Mouse (Mus musculus) adrenal gland, adult (tissue): ENCODE data around the gene Cwc22.

Experiments
- DNase-seq, 2 experiments: peaks; one replicate each; pipeline ENCODE4 v3.0.0; 2022 to 2023; ENCODE audit warnings: low spot score in 1 of 2; ENCODE audit not compliant: inconsistent age in 2 of 2

Gene Cwc22

GRCm38 (mm10) chr2:77970556-77970955, 24.4 kb upstream of the Cwc22 start:
- no peak for DNase-seq

DNA sequence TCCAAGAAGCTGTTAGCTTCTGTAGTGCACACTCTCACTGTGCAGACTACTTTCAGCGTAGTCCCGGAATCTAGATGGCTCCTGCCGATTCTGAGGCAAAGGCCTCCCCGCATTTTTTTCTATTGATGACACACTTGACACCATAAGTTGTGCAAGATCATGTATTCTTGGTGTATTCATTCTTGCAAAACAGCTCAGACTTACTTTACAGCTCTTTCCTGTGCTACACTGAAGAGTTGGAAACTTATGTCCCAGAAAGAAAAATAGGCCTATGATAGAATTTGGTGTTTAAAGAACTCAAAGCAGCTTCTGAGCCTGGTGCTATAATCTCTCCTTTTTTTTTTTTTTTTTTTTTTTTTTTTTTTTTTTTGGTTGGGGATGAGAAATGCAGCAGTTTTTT, 23.8 kb upstream of the Cwc22 start:
- DNase-seq: no peak

DNA sequence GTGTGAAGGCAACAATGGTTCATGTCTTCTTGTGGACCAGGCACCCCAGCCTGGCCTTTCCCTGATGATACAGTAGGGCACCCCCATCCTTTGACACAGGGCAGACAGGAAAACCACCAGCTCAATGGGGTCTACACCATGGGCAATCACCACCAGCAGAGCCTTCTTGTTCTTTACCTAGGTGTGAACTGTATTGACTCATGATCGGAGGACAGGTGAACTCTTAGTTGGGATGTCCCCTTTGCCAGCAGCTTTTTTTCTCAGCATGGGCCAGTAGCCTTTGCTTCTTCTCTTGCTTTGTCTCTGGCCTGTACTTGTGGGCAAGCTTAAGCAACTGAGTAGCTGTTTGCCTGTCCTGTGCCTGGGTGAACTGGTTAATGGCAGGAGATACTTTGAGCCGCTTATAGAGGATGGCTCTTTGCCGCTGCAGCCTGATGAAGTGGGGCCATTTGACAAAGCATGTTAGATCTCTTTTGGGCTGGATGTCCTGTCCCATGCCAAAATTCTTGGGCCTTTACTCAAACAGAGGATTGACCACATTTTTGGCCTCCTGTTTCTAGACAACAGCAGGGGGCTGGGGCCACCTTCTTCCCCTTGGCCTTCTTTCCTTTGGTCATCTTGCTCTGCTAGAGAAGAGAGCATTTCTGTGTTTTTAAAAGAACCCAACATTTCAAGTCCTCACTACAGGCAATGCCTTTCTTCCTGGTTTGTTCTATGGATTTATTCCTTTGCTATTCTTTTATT, 16.4 kb upstream of the Cwc22 start:
- no peak for DNase-seq

GRCm38 (mm10) chr2:77961256-77961655, 15.1 kb upstream of the Cwc22 start:
- no peak for DNase-seq

GRCm38 (mm10) chr2:77960711-77961110, 14.5 kb upstream of the Cwc22 start:
- no peak for DNase-seq

DNA sequence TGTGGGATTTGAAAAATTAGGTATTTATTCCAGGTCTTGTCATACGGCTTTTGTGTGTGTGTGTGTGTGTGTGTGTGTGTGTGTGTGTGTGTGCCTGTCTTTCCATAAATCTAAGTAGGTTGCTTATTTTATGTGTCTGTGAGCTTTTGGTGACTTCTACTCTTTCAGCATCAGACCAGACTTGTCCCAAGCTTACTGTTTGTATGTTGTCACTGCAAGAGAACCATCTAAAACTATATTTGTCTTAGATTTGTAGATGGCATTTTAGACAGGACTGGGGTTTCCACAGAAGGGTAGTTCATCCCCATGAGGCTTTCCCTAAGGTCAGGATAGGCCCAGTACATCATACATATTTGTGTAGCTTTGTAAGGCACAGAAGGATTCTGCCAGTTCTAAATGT, 13.2 kb upstream of the Cwc22 start:
- DNase-seq: no peak

- no peak for DNase-seq
Observed at GRCm38 (mm10) chr2:77951415-77951913, 5.3 kb upstream of the Cwc22 start.

GRCm38 (mm10) chr2:77950111-77950510, 3.9 kb upstream of the Cwc22 start:
- DNase-seq: no peak

DNA sequence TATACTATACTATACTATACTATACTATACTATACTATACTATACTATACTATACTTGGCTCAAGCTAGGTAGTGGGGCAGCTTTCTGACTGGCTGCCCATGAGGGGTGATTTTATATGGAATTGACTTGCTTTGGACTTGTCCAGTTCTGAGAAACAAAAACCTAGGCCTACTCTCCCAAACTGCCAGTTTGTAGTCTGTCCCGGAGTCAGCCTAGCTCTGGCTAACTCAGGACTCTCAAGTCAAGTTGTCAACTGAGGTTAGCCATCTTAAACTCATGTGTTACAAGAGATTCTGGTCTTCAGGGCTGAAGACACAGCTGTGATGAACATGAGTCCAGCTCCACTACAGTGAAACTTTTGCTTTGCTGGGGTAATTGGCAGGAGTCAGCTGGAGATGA, 3.3 kb upstream of the Cwc22 start:
- no peak for DNase-seq

GRCm38 (mm10) chr2:77948921-77949320, 2.7 kb upstream of the Cwc22 start:
- DNase-seq: no peak

GRCm38 (mm10) chr2:77948126-77948525, 2.0 kb upstream of the Cwc22 start:
- no peak for DNase-seq

GRCm38 (mm10) chr2:77947161-77947870, 1.1 kb upstream of the Cwc22 start:
- DNase-seq: no peak

DNA sequence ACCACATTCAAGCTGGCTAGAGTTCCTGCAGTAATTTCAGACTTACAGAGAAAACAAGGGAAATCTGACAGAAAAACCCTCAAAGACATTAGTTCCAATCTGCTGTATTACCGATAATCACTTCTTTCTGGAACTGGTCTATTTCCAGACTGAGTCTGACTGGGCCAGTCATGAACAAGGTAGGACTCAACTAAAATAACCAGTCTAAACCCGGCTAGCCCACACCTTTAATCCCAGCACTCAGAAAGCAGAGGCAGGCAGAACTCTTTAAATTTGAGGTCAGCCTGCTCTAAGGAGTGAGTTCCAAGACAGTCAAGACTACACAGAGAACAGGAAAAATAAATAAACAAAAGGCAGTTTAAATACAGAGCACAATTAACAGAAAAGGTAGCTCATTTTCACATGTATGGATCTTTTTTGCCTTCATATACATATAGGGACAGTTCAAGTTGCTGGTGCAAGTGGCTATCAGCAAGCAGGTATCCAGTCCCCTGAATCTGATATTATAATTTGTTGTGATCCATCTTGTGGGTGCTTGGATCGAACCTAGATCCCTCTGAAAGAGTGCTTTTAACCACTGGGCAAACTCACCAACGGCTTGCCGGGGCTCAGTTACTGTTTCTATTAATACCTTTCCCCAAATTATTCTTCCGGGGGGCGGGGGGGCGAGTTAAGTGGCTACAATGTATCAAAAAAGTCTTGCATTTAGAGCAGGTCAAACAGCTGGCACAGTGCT, 1.1 kb downstream of the Cwc22 start:
- no peak for DNase-seq

- DNase-seq: no peak
Observed at GRCm38 (mm10) chr2:77944281-77944680, 1.9 kb downstream of the Cwc22 start.

- DNase-seq: no peak
Observed at GRCm38 (mm10) chr2:77941944-77942343, 4.2 kb downstream of the Cwc22 start.

- DNase-seq: no peak
Observed at GRCm38 (mm10) chr2:77938317-77938716, 7.9 kb downstream of the Cwc22 start.

DNA sequence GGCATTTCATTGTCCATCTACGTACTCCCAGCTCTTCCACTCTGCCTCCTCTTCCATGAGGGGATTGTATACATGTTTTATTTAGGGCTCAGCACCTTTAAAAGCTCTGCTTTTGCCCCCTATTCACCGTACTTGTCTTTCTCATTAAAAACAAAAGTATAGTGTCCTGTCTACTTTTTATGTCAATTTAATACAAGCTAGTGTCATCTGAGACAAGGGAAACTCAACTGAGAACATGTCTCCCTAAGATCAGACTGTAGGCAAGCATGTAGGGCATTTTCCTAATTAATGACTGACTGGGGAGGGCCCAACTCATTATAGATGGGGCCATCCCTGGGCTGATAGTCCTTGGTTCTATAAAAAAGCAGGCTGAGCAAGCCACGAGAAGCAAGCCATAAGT, 8.4 kb downstream of the Cwc22 start:
- no peak for DNase-seq

DNA sequence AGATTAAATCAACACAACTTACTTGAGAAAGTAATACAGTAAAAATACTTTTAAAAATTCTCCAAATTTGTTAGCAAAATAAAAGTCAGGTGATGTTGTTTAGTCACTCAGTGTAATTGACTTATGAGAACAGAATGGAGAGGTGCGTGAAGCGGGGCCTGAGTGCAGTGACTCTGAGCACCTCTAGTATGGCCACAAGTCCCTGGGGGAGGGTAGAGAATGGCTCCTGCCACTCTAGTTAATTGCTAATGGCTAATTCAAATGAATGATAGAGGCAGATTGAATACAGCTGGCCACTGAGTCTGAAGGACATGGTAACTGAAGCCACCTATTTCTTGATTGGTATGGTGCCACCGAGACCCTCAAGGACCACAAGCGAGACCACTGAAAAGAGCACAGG, 12.0 kb downstream of the Cwc22 start:
- no peak for DNase-seq

DNA sequence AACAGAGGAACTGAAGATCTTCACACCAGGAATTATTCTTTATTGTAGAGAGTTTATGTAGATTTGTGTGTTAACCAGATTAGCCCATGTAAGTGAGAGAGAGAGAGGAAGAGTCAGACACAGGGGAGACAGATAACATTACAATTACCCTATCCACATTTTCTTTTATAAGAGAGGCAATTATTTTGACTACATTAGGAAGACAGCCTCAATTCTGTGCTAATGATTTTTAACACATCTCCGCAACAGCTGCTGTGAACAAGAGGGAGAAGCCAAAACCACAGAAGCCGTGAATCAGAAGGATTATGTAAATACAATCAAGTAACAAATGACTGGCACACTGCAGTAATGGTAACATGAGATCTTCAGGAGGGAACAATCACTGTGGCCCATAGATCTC, 12.5 kb downstream of the Cwc22 start:
- no peak for DNase-seq

GRCm38 (mm10) chr2:77931958-77932357, 14.2 kb downstream of the Cwc22 start:
- DNase-seq: no peak

GRCm38 (mm10) chr2:77928352-77928751, 17.8 kb downstream of the Cwc22 start:
- no peak for DNase-seq

DNA sequence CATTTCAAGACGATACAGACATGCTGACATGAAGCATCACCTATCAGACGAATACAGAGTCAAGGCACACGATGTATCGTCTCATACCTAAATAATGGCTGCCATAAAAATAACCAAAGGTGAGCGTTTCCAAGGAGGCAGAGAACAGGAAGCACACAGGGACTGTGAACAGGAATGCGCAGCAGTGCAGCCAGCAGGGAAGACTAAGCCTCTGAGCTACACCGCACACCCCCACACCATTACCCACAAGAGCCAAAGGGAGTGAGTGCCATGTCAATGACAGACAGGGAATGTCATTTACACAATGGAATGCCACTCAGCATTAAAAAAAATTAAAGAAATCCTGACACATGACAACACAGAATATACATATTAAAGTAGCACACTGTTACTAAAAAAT, 19.7 kb downstream of the Cwc22 start:
- DNase-seq: no peak
